12 mouse cellular contexts compared by ENCODE assay signal in the genomic region with DNA sequence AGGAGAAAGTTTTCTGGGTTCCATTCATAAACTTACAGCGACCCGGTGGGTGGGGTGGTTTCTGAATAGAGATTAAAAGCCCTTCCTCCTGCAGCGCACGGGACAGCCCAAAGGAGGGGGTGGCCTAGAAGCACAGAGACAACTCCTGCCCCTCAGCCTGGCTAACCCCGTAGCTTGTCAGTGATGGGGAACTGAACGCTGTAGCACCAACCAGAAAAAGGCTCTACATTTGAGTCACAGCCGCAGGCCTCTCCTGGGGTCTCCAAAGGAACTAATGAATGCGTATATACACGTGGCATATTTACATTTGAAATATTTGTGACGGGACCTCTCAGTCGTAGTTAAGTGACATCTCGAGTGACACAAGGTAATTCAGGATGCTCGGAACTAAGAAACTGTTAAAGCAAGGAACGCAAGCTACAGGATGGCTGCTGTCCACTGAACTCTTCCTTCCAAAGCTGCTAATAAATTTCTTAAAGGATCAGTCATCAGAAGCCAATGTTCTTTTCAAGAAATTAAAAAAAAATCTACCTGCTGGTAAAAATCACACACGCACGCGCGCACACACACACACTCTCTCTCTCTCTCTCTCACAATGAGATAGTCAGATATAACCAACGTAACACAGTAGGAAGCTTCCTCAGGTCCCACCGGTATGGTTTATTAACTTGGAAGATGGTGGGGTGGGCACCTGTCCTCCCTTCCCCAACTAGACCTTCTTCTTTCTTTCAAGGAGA. TPM values are rescaled to one million over a fixed set of nuclear protein-coding genes. Genes with fewer than 3 reads are reported as not detected.
DNase-seq lines count a peak whose midpoint lies in the region; ATAC-seq lines count a peak whose summit lies in the region.
"Had no signal": no experiment of that assay in that cellular context is flagged by ENCODE, and none has a peak within 500 bp of the region (broad histone marks: within the 10 kb centered on the region; RNA-seq: fewer than 3 reads in every experiment).

No protein-coding gene starts in this region.

- H3K9me3 ChIP-seq in heart, embryonic 13.5 days, result no peaks in the 10 kb centered on the region
- no peaks in the 10 kb centered on the region for H3K9me3 ChIP-seq in megakaryocyte, embryonic 14.5 days
- no peaks in the 10 kb centered on the region for H3K9me3 ChIP-seq in liver, embryonic 11.5 days (ENCODE audit: control insufficient read depth, low read length)

- peak overlapping the region; percentile 98 for H3K27ac ChIP-seq in heart, embryonic 13.5 days (replicated peaks)
- 0 out of 2 replicates have a peak overlapping the region, but pooled peaks have one; percentile 21 for H3K27ac ChIP-seq in liver, embryonic 11.5 days (ENCODE audit: low read depth, low read length)

- peaks cover 94% of the 10 kb centered on the region for H3K4me1 ChIP-seq in heart, embryonic 13.5 days
- H3K4me1 ChIP-seq in megakaryocyte, embryonic 14.5 days, result peaks cover 90% of the 10 kb centered on the region
- H3K4me1 ChIP-seq in liver, embryonic 11.5 days (replicated peaks; ENCODE audit: control insufficient read depth, insufficient read depth, low read length), result peaks cover 76% of the 10 kb centered on the region

- no peak for ATAC-seq in heart, embryonic 13.5 days (ENCODE audit: extremely low read depth, insufficient number of reproducible peaks, low FRiP score, low TSS enrichment)
- no peak for ATAC-seq in megakaryocyte, adult 5-6 weeks (ENCODE audit: poor library complexity, severe bottlenecking)
- ATAC-seq in liver, embryonic 11.5 days (replicated peaks; ENCODE audit: low FRiP score), result peak; percentile 47; the same call in 1 of the 2 replicates
- ATAC-seq in megakaryocyte-erythroid progenitor cell, adult 5-6 weeks (replicated peaks; ENCODE audit: low FRiP score, low TSS enrichment, poor library complexity, severe bottlenecking), result 0 out of 2 replicates have a peak, but pooled peaks have one; percentile 19
- ATAC-seq: CD4-positive, CD25-positive, alpha-beta regulatory T cell, adult 4 months; inflammation-experienced regulatory T-cells, adult 6 months had no signal

- H3K9ac ChIP-seq in heart, embryonic 13.5 days, result peak overlapping the region; percentile 67
- no peak overlapping the region for H3K9ac ChIP-seq in liver, embryonic 11.5 days (ENCODE audit: low read depth, low read length)

- H3K4me2 ChIP-seq in heart, embryonic 13.5 days, result peak overlapping the region; percentile 91
- H3K4me2 ChIP-seq in liver, embryonic 11.5 days, result peak overlapping the region; percentile 45

- DNase-seq in heart, postnatal 25 days (ENCODE audit: low spot score), result no peak
- no peak for DNase-seq in liver, embryonic 11.5 days (ENCODE audit: low spot score)
- DNase-seq in layer of hippocampus, postnatal 36 days, result no peak
- DNase-seq: gastrocnemius, postnatal 25 days; right cerebral cortex, postnatal 4 days; thymus, adult 18-20 months had no signal

- intact Hi-C loops in heart, postnatal 25 days (cut with DNase I), result loop anchor here (5.0 kb wide), 1 partner anchor 33 kb away; no protein-coding TSS in a partner anchor

- H3K36me3 ChIP-seq in heart, embryonic 13.5 days, result no peaks in the 10 kb centered on the region
- H3K36me3 ChIP-seq in megakaryocyte, embryonic 14.5 days (replicated peaks; ENCODE audit: low read length), result peaks cover 52% of the 10 kb centered on the region
- H3K36me3 ChIP-seq in liver, embryonic 11.5 days (ENCODE audit: control insufficient read depth, insufficient read depth, low read length), result no peaks in the 10 kb centered on the region

- no peaks in the 10 kb centered on the region for H3K27me3 ChIP-seq in heart, embryonic 13.5 days (replicated peaks)
- H3K27me3 ChIP-seq in megakaryocyte, embryonic 14.5 days (replicated peaks), result no peaks in the 10 kb centered on the region
- H3K27me3 ChIP-seq in liver, embryonic 11.5 days (replicated peaks; ENCODE audit: control insufficient read depth, insufficient read depth, low read length), result no peaks in the 10 kb centered on the region

- WGBS in heart, embryonic 13.5 days, result 49% methylated on average over 20 of the region's 20 CpGs
- WGBS in liver, embryonic 11.5 days, result 56% methylated on average over 20 of the region's 20 CpGs

- H3K4me3 ChIP-seq in heart, embryonic 13.5 days, result peak overlapping the region; percentile 8
- peak overlapping the region; percentile 79 for H3K4me3 ChIP-seq in megakaryocyte, embryonic 14.5 days (replicated peaks)
- H3K4me3 ChIP-seq in liver, embryonic 11.5 days (ENCODE audit: low read depth, low read length), result no peak overlapping the region

RNA-seq across cellular contexts. Expression of gene Hk1, which starts 44.9 kb away (rescaled TPM):
- 163 and 170 TPM in 2 replicates for polyA plus RNA-seq in heart, embryonic 13.5 days (2015; fragmentation: Nextera tagmentation; extraction: Ambion mirVana)
- 100 to 1,000 TPM; 123 to 142 TPM for total RNA-seq in heart, postnatal 25 days (2021)
- 509 and 816 TPM in 2 replicates for polyA plus RNA-seq in megakaryocyte, embryonic 14.5 days (2012; ENCODE audit: insufficient read depth, low replicate concordance)
- 17.9 and 18.8 TPM in 2 replicates for total RNA-seq in megakaryocyte, adult 5-6 weeks (2015)
- 39.7 and 49.7 TPM in 2 replicates for total RNA-seq in megakaryocyte, adult 5-6 weeks (2017)
- 123 and 141 TPM in 2 replicates for polyA plus RNA-seq in liver, embryonic 11.5 days (2014; fragmentation: Nextera tagmentation; extraction: Ambion mirVana)
- total RNA-seq in megakaryocyte-erythroid progenitor cell, adult 5-6 weeks (2014; fragmentation: Nextera tagmentation), result 212 and 217 TPM in 2 replicates
- total RNA-seq in megakaryocyte-erythroid progenitor cell, adult 5-6 weeks (2017), result 295 and 330 TPM in 2 replicates
- total RNA-seq in layer of hippocampus, postnatal 36 days (2021), result 100 to 1,000 TPM; 287 to 297 TPM

Comparison
In these comparisons a context has a peak if more than half of its experiments do, and no peak if none do; other contexts are left out.
1. ATAC-seq: peak in liver, embryonic 11.5 days (single experiment) and megakaryocyte-erythroid progenitor cell, adult 5-6 weeks (single experiment); none in heart, embryonic 13.5 days (single experiment) and megakaryocyte, adult 5-6 weeks (single experiment).